Mouse (Mus musculus): Measurements from ENCODE around the gene Nln. TPM values are rescaled to one million over a fixed set of nuclear protein-coding genes. Genes with fewer than 3 reads are reported as not detected.

The Nln gene
- total RNA-seq, 2 experiments from 2014 or later, result 3.5 to 11.7 TPM

GRCm38 (mm10) chr13:103977844-103978243 is 131.6 kb downstream of the Nln start:
- ATAC-seq (replicated peaks; ENCODE audit: low FRiP score, poor library complexity, severe bottlenecking), result no peak

GRCm38 (mm10) chr13:103976181-103976724 is 133.2 kb downstream of the Nln start:
- no peak for ATAC-seq (replicated peaks; ENCODE audit: low FRiP score, poor library complexity, severe bottlenecking)

DNA sequence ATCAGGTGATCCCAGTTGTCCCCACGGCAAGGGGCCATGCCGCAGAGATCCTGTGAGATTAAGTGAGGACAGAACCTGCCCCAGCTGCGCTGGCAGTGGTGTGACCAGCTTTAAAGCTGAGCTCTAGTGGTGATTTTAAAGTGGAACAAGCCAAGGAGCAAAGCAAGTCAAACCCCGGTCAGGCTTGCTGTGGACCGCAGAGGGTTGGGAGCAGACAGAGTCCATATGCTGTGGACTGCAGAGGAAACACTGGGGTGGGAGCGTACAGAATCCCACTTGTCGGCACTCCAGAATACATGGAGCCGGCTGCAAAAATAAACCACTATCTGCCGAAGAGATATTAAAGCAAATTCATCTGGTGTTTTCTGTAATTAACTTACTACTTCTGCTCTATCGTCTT is 134.3 kb downstream of the Nln start:
- no peak for ATAC-seq (replicated peaks; ENCODE audit: low FRiP score, poor library complexity, severe bottlenecking)

DNA sequence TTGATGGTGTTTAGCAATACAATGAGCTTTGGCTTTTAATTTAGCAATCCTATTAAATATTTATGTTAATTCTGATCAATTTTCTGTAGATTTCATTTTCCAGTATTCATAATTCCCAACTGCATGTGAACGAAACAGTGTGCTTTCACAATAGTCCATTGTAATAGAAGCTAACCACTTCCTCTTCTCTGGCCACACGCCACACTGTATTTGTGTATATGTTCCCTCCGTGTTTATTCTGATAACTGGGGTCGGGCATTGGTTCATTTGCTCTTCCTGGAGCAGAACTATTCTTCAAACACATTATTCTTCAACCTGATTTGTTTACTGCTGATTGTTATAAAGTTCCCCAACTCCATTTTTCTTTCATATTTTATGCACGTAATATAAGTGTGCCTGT is 135.4 kb downstream of the Nln start:
- ATAC-seq (replicated peaks; ENCODE audit: low FRiP score, poor library complexity, severe bottlenecking), result no peak

Other genes with a start within 250 kb of the Nln start
- 47.4 and 47.6 TPM in 2 replicates for gene Erbin, start 189.1 kb downstream of the Nln start, total RNA-seq (2015; ENCODE audit: low replicate concordance)
- gene Erbin, start 189.1 kb downstream of the Nln start, total RNA-seq (2017; ENCODE audit: low replicate concordance), result 34.8 and 37.5 TPM in 2 replicates
- gene Sgtb, start 127 bp upstream of the Nln start, total RNA-seq (2015; ENCODE audit: low replicate concordance), result not detected in 2 replicates
- not detected in 2 replicates for gene Sgtb, start 127 bp upstream of the Nln start, total RNA-seq (2017; ENCODE audit: low replicate concordance)
- gene Trappc13, start 68.9 kb upstream of the Nln start, total RNA-seq (2015; ENCODE audit: low replicate concordance), result 28.8 and 49.9 TPM in 2 replicates
- 23.5 and 27.3 TPM in 2 replicates for gene Trappc13, start 68.9 kb upstream of the Nln start, total RNA-seq (2017; ENCODE audit: low replicate concordance)
- gene Trim23, start 69.2 kb upstream of the Nln start, total RNA-seq (2015; ENCODE audit: low replicate concordance), result 21.3 and 22.2 TPM in 2 replicates
- 28.4 and 50.7 TPM in 2 replicates for gene Trim23, start 69.2 kb upstream of the Nln start, total RNA-seq (2017; ENCODE audit: low replicate concordance)
- gene Cenpk, start 119.0 kb upstream of the Nln start, total RNA-seq (2015; ENCODE audit: low replicate concordance), result 128 and 134 TPM in 2 replicates
- gene Cenpk, start 119.0 kb upstream of the Nln start, total RNA-seq (2017; ENCODE audit: low replicate concordance), result 324 and 373 TPM in 2 replicates
- 72.5 and 74.6 TPM in 2 replicates for gene Ppwd1, start 119.2 kb upstream of the Nln start, total RNA-seq (2015; ENCODE audit: low replicate concordance)
- 56.1 and 100 TPM in 2 replicates for gene Ppwd1, start 119.2 kb upstream of the Nln start, total RNA-seq (2017; ENCODE audit: low replicate concordance)
- gene Adamts6, start 178.2 kb upstream of the Nln start, total RNA-seq (2015; ENCODE audit: low replicate concordance), result 1.1 and 2.9 TPM in 2 replicates
- gene Adamts6, start 178.2 kb upstream of the Nln start, total RNA-seq (2017; ENCODE audit: low replicate concordance), result 0.61 and 1.3 TPM in 2 replicates

Data from erythroid progenitor cell, adult 5-6 weeks (primary cell).